Mouse (Mus musculus) heart, adult 2 months (tissue): ENCODE measurements around the gene Iqsec3.

Experiments used
- CTCF ChIP-seq: fragments of 200-600 bp; IDR thresholded peaks from 2 replicates; pipeline ENCODE4 v1.8.1; 2022; ENCODE audit warnings: antibody characterized with exemption, mild to moderate bottlenecking, moderate library complexity
- EP300 ChIP-seq: fragments of 200-500 bp; IDR thresholded peaks from 2 replicates; pipeline ENCODE4 v1.6.1; 2011; ENCODE audit warnings: low read depth, low read length, control low read depth; ENCODE audit not compliant: insufficient read depth

- TF ChIP-seq CTCF (no peak), EP300 (no peak)
Measured at GRCm38 (mm10) chr6:121341650-121342049, 131.8 kb downstream of the Iqsec3 start.
